In genomic region chr1:92132181-92132580, GRCm38 (mm10) we compare ENCODE assay signal across 22 mouse cellular contexts.
"Had no signal": no experiment of that assay in that cellular context is flagged by ENCODE, and none has a peak within 500 bp of the region (broad histone marks: within the 10 kb centered on the region; RNA-seq: fewer than 3 reads in every experiment).

No protein-coding gene starts in this region.

- H3K27ac ChIP-seq: heart, embryonic 13.5 days; heart, embryonic 15.5 days; hindbrain, embryonic 13.5 days; hindbrain, embryonic 15.5 days; hindbrain, postnatal 0 days; limb, embryonic 13.5 days; limb, embryonic 15.5 days; liver, embryonic 12.5 days; liver, embryonic 14.5 days had no signal

- ATAC-seq: forebrain, postnatal 0 days; hindbrain, postnatal 0 days; intestine, embryonic 16.5 days; liver, embryonic 12.5 days had no signal

- H3K27me3 ChIP-seq: heart, embryonic 13.5 days; heart, embryonic 15.5 days; hindbrain, embryonic 13.5 days; hindbrain, embryonic 15.5 days; limb, embryonic 13.5 days; limb, embryonic 15.5 days; liver, embryonic 12.5 days had no signal

- H3K36me3 ChIP-seq: heart, embryonic 13.5 days; heart, embryonic 15.5 days; hindbrain, embryonic 13.5 days; hindbrain, embryonic 15.5 days; limb, embryonic 13.5 days; limb, embryonic 15.5 days; liver, embryonic 12.5 days had no signal

- H3K9ac ChIP-seq: forebrain, postnatal 0 days; heart, embryonic 13.5 days; heart, embryonic 15.5 days; hindbrain, embryonic 13.5 days; hindbrain, embryonic 15.5 days; limb, embryonic 13.5 days; limb, embryonic 15.5 days; liver, embryonic 12.5 days; liver, embryonic 14.5 days had no signal

- H3K9me3 ChIP-seq: heart, embryonic 13.5 days; heart, embryonic 15.5 days; hindbrain, embryonic 13.5 days; hindbrain, embryonic 15.5 days; limb, embryonic 13.5 days; limb, embryonic 15.5 days; liver, embryonic 12.5 days had no signal

- H3K4me3 ChIP-seq: heart, embryonic 13.5 days; heart, embryonic 15.5 days; hindbrain, embryonic 13.5 days; hindbrain, embryonic 15.5 days; limb, embryonic 13.5 days; limb, embryonic 15.5 days; liver, embryonic 12.5 days had no signal

- DNase-seq: forebrain, postnatal 0 days; gastrocnemius, postnatal 14 days; gastrocnemius, postnatal 36 days; heart, adult 18-20 months; heart, postnatal 14 days; heart, postnatal 36 days; kidney, adult 11 months; layer of hippocampus, adult 9-11 months; layer of hippocampus, postnatal 36 days; left cerebral cortex, postnatal 4 days; lung, adult 18-20 months had no signal

- H3K4me2 ChIP-seq: heart, embryonic 11.5 days; heart, embryonic 13.5 days; heart, embryonic 15.5 days; hindbrain, embryonic 13.5 days; hindbrain, embryonic 15.5 days; limb, embryonic 13.5 days; limb, embryonic 15.5 days; liver, embryonic 12.5 days had no signal
